Mouse (Mus musculus) natural killer cell, adult 2 months (primary cell): ENCODE results near the gene Rtkn2.

Experiments used
- DNase-seq, 2 experiments: peaks; one replicate each; pipeline ENCODE4 v3.0.0; 2022; ENCODE audit warnings: low spot score in 2 of 2

Rtkn2 gene

DNA sequence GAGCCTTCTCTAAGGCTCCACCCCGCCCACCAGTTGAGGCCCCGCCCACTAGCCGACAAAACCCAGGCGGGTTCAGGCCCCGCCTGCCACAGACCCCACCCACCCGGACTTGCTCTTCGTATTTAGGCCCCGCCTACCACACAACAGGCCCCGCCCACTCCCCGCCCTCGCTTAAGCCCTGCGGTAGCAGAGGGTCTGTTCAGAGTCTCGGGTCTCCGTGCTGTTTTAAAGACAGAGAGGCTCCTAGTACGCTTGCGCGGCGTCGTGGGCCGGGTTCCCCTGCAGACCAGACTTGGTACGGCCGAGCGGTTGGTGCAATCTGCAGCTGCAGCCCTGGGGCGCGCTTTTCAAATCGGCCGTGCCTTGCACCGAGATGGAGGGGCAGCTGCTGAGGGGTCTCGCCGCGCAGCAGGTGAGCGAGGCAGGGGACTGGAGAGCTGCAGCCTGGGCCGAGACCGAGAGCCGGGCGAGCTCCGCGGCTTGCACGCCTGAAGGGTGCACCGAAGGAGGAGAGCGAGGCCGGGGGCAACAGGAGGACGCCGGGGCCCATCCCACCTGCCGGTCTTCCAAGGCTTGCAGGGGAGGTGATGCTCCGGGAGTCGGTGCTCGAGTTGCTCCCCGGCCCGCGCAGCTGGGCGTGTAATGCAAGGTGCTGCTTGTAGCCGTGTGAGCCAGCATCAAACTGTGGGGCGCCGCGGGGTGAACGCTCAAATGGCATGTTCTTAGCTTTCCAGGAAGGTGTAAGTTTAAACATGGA lies at the start of gene Rtkn2:
Gene Rtkn2 (plus strand): TSS at position 170 of the 757 bp plus-strand sequence.
- DNase-seq = peak; percentile 81 to 88

DNA sequence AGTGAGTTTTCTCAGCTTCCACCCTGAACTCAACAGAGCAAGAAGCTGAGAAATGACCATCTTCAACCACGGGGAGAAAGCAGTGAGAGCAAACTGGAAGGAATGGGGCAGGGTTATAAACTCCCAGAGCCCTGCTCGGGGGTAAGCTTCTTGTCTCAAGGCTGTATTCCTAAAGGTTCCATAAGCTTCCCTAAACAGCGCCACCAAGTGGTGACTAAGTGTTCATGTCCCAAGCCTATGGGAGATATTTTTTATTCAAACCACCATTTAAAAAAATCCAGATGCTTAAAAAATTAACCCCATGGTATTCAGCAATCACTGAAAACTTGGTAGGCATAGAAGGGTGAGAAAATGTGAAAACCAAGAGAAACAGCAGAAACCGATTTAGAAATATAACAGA lies 48.0 kb upstream of the Rtkn2 start:
- DNase-seq = no peak

DNA sequence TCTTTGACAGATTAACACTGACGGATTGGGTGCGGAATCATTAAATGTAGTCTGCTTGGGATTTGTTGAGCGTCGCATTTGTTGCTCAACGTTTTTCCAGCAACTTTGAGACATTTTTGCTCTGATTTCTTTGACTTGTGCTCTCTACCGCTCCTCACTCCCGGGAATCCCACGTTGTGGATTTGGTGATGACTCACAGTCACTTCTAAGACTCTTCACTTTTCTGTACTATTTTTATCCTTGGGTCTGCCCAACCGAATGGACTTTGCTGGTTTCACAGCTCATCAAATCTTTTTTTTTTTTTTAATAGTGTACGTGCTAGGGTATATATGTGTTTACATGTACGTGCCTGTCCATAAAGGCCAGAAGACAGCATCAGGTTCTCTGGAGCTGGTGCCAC lies 46.6 kb upstream of the Rtkn2 start:
- no peak for DNase-seq

DNA sequence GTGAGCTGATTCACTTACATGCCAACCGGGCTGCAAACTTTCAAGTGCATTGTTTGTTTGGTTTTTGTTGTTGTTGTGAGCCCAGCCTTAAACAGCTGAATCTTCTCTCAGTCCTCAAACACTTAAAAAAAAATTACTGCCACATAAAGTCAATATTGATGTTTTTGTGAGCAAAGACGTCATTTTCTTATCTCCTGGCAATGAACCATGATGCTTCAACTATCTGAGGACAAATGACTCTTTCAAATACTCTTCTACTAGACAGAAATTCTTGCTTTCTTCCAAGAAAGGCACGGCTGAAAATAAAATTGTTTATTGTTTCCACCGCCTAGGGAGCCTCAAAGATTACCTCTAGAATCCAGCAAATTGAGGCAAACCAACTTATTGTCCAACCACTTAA lies 42.4 kb upstream of the Rtkn2 start:
- DNase-seq = no peak

DNA sequence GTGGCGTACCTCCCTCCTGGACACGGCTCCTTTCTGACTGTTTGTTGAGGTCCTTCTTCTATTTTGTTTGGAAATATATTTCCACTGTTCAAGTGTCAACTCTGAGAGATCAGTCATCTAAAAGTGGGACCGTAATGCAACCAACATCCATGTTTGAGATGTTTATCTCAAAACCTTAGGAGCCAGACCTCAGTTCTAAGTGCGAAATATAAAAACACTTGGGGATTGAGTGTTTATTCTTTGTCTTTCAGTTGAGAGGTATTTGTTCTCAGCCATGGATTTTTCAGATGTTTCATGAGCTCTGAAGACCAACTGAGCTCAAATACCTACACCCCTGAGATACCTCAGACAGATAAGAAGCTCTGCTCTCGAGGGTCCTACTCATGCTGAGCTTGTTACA lies 41.6 kb upstream of the Rtkn2 start:
- no peak for DNase-seq

DNA sequence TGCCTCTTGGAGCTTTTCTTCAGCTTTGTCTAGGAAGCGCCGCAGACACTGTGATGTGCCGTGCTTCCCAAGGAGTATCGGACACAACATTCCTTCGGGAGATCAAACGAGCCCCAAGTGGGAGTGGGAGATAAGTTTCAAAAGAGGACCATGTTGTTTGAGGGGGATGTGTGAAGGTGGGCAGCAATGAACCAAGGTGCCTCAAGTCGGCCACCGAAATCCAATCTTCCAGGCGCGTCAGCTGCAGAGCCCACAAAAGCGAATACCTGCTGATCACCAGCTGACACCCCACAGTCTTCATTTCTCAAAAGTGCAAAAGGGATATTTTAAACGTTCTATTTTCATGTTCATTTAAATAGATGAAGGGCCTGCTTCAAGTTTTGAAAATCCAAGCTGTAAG lies 39.8 kb upstream of the Rtkn2 start:
- DNase-seq = no peak

DNA sequence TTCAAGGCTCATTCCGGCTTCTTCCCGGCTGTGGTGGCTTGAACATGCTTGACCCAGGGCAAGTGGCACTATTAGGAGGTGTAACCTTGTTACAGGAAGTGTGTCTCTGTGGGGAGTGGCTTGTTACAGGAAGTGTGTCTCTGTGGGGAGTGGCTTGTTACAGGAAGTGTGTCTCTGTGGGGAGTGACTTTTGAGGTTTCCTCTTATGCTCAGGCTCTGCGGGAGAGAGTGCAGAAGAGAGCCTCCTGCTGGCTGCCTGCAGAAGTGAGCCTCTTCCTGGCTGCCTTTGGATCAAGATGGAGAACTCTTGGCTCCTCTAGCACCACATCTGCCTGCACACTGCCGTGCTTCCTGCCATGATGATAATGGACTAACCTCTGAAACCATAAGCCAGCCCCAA lies 35.9 kb upstream of the Rtkn2 start:
- peak; percentile 1 to 7 for DNase-seq

DNA sequence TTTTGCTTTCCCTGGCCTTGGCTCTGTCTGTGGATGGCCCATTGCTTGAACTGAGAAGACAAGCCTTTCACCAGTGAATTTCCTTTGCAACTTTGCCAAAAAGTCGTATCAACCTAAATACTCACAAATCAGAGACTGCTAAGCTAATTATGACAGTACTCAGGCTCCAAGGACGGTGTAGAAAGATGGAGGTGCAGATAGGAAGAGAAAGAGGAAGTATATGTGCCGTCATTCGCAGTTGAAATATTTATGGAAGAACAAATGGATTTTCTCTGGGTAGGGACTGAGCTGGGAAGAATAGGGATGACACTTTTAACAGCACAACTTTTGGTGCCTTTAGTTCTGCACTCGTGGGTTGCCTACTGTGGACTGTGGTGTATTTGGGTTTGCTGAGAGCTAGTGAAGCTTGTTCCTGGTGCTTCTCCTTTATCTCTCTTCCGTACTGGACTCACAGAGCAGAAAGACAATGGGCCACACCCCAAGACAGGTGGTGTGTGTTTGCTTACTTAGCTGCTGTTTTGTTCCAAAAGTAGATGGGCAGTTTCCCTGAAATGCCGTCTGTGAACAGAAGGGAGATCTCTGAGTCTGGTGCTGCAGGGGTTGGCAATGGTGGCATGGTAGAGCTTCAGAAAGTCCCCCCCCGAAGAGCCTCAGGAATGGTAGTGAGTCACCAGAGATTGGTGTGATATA lies 29.2 kb upstream of the Rtkn2 start:
- DNase-seq = peak in 1 of 2 experiments; percentile 3

DNA sequence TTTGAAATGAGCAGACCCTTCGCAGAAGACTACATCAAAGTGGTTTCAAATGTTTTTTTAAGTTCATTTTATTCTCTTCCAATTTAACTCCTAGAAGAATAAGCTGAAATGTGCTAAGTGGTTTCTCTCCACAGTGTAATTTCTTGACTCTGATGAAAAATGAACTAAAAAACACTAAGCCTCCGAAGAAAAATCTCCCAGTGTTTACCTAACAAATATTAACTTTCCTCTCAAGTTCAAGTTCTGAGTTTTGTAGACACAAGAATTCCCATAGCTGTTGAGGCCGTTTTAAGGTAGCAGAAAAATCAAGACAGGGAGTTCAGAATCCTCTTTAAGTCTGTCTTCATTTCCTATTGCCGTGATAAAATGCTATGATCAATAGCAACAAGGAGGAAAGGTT lies 27.7 kb upstream of the Rtkn2 start:
- DNase-seq = no peak

DNA sequence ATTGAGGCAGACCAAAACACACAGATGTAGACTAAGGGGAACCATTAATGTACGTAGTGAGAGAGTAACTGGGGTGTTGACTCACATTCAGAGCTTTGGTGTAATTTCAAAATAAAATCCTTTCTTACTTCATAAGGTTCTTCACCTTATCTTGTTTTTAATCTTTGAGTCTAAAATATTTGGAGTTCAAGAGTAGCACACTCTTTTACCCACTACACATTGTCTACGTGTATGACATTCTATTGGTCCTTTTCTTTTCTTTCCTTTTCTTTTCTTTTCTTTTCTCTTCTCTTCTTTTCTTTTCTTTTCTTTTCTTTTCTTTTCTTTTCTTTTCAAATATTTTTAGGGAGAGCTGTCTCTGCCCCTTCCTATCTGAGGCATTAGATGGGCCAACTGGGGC lies 23.4 kb upstream of the Rtkn2 start:
- DNase-seq = no peak

DNA sequence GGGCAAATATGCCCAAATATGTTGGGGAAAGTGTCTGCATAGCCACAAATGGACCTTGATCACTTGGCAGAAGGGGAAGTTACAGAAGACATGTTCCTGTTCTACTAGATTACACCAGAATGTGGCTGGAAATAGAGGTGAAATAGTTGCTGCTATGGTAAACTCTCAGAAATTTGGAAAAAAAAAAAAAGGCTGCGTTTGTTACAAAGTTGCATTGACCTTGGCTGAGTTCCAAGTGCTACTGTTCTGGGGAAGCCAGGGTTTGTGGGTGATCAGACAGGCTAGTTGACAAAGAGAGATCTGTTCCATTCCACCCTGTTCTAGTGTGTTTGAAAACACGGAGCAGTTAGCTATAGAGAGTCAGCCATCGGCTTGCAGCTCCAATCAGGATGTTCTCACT lies 19.4 kb upstream of the Rtkn2 start:
- no peak for DNase-seq

DNA sequence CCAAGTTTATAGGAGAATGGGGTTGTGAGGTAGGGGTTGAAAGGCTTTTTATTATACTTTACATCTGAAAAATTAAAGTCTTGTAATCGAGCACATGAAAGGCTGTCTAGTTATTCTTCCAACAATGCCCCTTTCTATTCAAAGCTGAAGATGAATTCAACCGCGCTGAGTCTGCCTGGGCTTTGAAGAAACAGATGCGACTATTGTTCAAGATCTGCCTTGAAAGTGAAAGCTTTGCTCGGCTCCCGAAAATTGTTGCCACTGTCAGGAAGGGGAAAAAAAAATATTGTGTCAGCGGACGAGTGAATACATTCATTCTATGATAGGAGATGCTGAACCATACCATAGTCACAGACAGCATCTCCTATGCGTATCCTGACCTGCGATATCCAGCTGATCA lies 16.9 kb upstream of the Rtkn2 start:
- DNase-seq = no peak

DNA sequence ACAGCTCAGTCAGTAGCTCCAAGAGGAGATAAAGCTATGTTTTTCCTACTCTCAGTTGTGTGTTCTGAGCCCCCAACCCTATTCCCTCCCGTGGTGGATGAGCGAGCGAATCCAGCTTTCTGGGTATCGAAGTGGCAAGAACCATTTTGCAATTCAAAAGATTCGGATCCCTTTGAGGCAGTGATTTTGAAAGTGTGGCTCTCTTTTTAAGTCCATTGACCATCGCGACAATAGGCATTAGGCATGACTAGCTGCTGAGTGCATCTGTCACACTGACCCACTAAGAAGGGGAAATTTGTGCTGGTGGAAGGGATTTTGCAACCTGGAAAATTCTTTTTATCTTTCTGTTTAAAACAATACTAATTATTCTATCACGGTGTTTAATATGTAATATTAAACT lies 15.3 kb upstream of the Rtkn2 start:
- DNase-seq = no peak

DNA sequence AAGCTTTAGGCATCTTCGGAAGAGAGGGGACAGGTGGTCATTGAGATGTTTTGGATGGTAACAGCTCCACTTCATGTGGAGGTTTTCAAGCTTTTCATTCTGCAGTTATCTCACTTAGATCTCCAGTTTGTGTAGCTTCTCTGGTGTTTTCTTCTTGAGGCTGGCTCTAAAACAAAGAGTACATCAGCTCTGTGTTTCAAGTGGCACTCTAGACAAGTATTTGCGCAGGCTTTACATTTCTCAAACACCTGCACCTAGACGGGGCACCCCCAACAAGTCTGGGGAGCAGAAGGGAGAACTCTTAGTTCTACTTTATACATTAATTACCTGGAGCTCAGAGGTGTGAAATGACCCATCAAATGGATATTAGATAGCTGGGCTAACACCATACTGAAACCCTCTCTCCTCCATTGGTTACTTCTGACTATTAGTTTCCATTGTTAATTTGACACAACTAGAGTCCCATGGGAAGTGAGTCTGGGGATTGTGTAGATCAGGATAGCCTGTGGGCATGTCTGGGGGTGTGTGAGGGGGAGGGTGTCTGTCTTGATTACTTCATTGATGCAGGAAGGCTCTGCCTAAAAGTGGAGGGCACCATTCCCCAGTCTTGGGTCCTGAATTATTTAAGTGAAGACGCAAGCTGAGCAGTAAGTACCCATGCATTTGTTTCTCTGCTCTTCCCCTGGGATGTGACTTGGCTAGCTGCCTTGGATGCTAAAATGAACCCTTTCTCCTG lies 14.0 kb upstream of the Rtkn2 start:
- DNase-seq = no peak

DNA sequence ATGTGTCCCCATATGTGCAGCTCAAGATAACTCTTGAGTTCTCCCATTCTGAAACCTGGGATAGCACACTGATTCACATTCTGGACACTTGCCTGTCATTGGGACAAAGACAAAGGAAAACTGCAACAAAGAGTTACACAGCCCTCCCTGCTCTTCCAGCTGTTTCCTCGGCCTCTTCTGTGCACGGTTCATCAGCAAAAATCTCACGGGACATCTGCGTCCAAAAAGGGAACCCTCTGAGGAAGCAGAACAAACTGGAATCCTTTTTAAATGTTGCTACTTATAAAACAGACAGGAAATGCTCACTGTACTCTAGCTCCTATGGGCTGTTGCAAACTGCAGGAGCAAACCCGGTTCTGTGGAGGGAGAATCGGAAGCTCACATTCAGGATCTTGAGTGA lies 13.3 kb upstream of the Rtkn2 start:
- DNase-seq = no peak

DNA sequence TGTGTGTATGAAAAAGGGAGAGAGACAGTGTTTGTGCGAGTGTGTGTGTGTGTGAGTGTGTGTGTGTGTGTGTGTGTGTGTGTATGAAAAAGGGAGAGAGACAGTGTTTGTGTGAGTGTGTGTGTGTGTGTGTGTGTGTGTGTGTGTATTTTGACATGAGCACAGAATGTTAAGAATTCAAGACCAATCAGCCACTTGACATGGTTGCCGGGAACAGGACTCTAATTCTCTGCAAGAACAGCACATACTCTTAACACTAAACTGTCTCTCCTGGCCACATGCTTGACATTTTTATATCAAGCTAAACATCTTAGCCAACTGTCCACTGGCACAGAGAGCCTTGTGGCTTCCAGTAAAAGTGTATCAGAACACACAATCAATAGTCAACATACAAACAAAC lies 12.4 kb upstream of the Rtkn2 start:
- DNase-seq = no peak

DNA sequence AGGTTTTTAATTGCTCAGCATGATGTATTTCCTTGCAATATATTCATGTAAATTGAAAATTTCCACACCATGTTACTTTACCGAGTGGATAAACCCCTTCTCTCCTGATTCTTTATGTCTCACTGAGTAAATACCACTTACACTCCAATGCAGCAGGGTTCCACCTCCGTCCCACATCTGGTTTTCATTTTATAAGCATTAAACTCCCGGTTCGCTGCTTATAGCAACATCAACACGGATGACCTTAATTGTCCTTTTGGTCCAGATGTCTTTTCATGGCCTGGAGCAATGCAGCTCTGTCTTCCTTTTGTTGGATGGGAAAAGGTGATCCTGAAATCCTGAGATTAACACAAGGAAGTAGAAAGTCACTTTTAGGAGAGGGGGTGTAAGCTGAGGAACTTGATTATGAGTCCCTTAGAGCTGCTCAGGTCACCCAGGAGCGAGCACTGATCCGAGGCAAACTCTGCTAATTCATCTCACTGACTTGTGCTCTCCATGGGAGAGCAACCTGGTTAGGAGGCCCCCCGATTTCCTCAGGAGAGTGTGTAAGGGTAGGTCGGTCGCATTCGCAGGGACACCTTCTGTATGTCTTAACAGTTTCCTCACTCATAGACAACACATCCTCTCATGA lies 8.1 kb upstream of the Rtkn2 start:
- DNase-seq = no peak

DNA sequence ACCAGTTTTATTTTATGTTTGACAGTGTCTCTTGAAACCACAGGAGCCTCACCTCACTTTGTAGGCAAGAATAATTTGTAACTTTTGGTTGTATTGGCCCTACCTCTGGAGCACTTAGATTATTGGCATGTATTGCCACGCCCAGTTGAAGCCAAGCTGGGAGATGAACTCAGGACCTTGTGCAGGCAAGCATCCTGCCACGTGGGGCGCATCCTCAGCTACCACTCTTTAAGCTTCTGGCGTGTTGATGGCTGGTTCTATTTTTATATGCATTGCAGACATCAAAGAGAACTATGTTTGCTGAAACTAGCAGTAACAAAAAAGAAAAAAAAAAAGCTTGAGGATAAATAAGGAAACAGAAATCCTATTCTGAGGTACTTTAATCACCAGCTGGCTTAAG lies 2.1 kb upstream of the Rtkn2 start:
- no peak for DNase-seq

DNA sequence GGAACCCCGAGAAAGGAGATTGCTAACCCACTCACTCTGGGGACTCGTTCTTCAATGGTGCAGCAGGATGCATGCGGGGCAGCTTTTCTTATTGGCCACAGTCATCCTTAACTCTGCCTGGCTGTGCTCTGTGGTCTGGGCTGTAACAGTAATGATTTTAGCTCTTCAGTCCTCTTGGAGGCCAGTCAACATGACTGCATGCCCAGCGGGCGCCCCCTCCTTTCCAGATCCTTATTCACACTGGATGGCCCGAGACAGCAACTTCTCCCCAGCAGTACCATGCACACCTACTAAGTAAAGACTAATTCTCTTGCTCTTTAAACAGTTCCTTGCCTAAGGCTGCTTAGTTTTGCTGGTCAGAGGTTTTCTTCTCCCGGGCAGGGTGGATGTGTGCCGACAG lies 4.4 kb downstream of the Rtkn2 start:
- no peak for DNase-seq

DNA sequence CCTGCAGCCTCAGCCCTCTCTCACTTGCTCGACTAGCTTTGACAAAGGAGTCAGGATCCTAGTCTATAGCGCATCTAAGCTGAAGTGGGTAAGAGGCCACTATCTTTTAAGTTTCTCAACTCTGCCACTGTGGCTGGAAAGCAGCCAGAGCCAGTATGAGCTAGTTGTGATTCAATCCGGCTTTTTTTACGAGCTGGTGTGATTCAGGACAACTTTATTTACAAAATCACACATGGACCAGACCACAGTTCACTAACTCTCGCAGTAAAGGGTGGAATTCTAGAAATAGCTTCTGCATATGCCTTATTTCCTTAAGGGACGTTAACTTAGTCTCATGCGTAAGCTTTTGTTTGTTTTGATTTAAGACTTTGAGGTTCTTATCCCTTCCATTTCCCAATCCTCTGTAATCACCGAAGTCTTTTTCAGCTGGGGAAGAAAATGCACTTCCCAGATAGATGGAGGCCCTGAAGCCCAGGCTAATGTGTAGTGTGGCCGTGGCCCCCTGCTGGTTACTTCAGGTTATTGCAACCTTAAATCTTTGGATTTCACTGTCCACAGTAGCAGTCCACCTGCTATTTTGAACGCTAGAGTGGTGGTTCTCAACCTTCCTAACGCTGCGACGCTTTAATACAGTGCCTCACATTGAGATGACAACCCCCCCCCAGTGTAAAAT lies 5.0 kb downstream of the Rtkn2 start:
- DNase-seq = peak; percentile 23 to 34

DNA sequence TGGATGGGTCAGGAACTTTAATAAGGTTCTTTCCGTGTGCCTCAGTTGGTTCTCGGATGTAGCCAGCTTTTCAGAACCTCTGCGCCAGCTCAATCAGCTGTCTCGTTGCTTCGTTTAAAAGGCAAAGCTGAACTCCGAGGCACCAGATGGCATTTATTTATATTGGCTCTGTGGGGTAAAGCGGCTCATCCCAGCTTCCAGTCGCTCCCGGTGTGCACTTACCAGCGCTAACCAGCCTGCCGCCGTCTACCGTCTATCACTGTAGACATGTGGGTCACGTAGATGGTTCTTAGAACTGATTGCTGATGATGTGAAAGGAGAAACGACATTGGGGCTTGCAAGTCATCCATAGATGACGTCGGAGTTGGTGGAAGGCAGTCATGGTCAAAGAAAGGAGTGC lies 5.7 kb downstream of the Rtkn2 start:
- no peak for DNase-seq

DNA sequence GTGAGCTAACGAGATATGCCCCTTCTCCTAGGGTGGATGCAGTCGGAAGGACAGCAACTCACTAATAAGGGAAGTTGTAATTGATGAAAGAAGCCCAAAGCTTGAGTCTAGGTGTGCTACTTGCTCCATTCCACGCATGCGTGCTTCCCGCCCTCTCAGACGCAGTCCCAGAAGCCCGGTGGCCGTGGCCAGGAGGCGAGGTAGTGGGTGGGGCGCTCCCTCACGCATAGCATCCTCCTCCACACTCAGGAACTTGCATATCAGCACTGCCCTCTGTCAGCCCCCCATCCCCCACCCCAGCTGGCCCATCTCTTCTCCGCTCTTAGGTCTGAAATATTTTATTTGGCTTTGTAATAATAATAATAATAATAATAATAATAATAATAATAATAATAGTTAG lies 16.0 kb downstream of the Rtkn2 start:
- no peak for DNase-seq
